Mouse (Mus musculus) hindbrain, embryonic 10.5 days (tissue): ENCODE data around the gene Acadl. TPM values are rescaled to one million over a fixed set of nuclear protein-coding genes. Genes with fewer than 3 reads are reported as not detected.

Experiments
- DNase-seq: peaks from one replicate; pipeline ENCODE4 v3.0.0-alpha.2; 2017; ENCODE audit warnings: low spot score
- H3K27ac ChIP-seq: fragments of 300-500 bp; sonication (generic); 2 replicates; pipeline ENCODE4 v1.5.1; 2016; ENCODE audit warnings: mild to moderate bottlenecking, moderate library complexity
- H3K27me3 ChIP-seq: fragments of 300-500 bp; sonication (generic); 2 replicates; pipeline ENCODE4 v1.6.1; 2016; ENCODE audit warnings: mild to moderate bottlenecking; ENCODE audit not compliant: poor library complexity, insufficient read depth, severe bottlenecking
- H3K36me3 ChIP-seq: fragments of 300-500 bp; sonication (generic); 2 replicates; pipeline ENCODE4 v1.6.1; 2016; ENCODE audit warnings: mild to moderate bottlenecking, moderate library complexity
- H3K4me1 ChIP-seq: fragments of 300-500 bp; sonication (generic); replicated peaks from 2 replicates; pipeline ENCODE4 v1.6.1; 2016; ENCODE audit warnings: mild to moderate bottlenecking
- H3K4me3 ChIP-seq: fragments of 300-500 bp; sonication (generic); 2 replicates; pipeline ENCODE4 v1.5.1; 2016; ENCODE audit warnings: mild to moderate bottlenecking, moderate library complexity
- H3K9me3 ChIP-seq: fragments of 300-500 bp; sonication (generic); 2 replicates; pipeline ENCODE4 v1.6.1; 2016; ENCODE audit warnings: mild to moderate bottlenecking, moderate library complexity
- WGBS: fragments of 180-500 bp; shearing (Covaris S2); methylation state at CpG from one replicate; pipeline ENCODE4 v1.1.7; 2016; 5-methylcytosine and 5-hydroxymethylcytosine counted together
- polyA plus RNA-seq: library from polyadenylated mRNA; unstranded; fragments of >200 nt; fragmentation: Nextera tagmentation; extraction: Ambion mirVana; gene quantifications from 2 replicates; pipeline ENCODE4 v1.2.1, GENCODE M21; 2016

Acadl gene
- polyA plus RNA-seq, 1 experiment from 2014 or later, result 43.7 TPM

- Histone ChIP-seq H3K4me1 (no peaks in the 10 kb centered on the region), H3K27me3 (no peaks in the 10 kb centered on the region), H3K27ac (no peak overlapping the region), H3K9me3 (no peaks in the 10 kb centered on the region), H3K4me3 (no peak overlapping the region), H3K36me3 (peaks cover 12% of the 10 kb centered on the region)
- 86% methylated on average over 1 of the region's 1 CpGs for WGBS
- no peak for DNase-seq
These were observed 57.7 kb downstream of the Acadl start for GRCm38 (mm10) chr1:66805408-66805807.

GRCm38 (mm10) chr1:66804710-66805109 is 58.4 kb downstream of the Acadl start:
- no peaks in the 10 kb centered on the region for H3K27me3 ChIP-seq
- H3K4me3 ChIP-seq, result no peak overlapping the region
- peaks cover 19% of the 10 kb centered on the region for H3K36me3 ChIP-seq
- WGBS, result 56% methylated on average over 5 of the region's 5 CpGs
- no peaks in the 10 kb centered on the region for H3K4me1 ChIP-seq
- H3K27ac ChIP-seq, result no peak overlapping the region
- DNase-seq, result no peak
- H3K9me3 ChIP-seq, result no peaks in the 10 kb centered on the region

GRCm38 (mm10) chr1:66797962-66798361 is 65.1 kb downstream of the Acadl start:
- peaks cover 22% of the 10 kb centered on the region for H3K36me3 ChIP-seq
- no peaks in the 10 kb centered on the region for H3K4me1 ChIP-seq
- WGBS, result 93% methylated on average over 2 of the region's 2 CpGs
- no peaks in the 10 kb centered on the region for H3K9me3 ChIP-seq
- DNase-seq, result no peak
- no peak overlapping the region for H3K4me3 ChIP-seq
- H3K27ac ChIP-seq, result no peak overlapping the region
- H3K27me3 ChIP-seq, result no peaks in the 10 kb centered on the region

GRCm38 (mm10) chr1:66792838-66793466 is 70.1 kb downstream of the Acadl start:
- Histone ChIP-seq H3K4me1 (no peaks in the 10 kb centered on the region), H3K9me3 (no peaks in the 10 kb centered on the region), H3K27ac (no peak overlapping the region), H3K4me3 (no peak overlapping the region), H3K27me3 (no peaks in the 10 kb centered on the region), H3K36me3 (no peaks in the 10 kb centered on the region)
- WGBS, result 95% methylated on average over 2 of the region's 2 CpGs
- DNase-seq, result no peak

GRCm38 (mm10) chr1:66782296-66782695 is 80.8 kb downstream of the Acadl start:
- Histone ChIP-seq H3K4me1 (no peaks in the 10 kb centered on the region), H3K4me3 (no peak overlapping the region), H3K27ac (no peak overlapping the region), H3K27me3 (no peaks in the 10 kb centered on the region), H3K9me3 (no peaks in the 10 kb centered on the region), H3K36me3 (no peaks in the 10 kb centered on the region)
- no peak for DNase-seq
- WGBS, result 80% methylated on average over 2 of the region's 2 CpGs

GRCm38 (mm10) chr1:66781027-66781426 is 82.0 kb downstream of the Acadl start:
- no peak overlapping the region for H3K27ac ChIP-seq
- H3K36me3 ChIP-seq, result no peaks in the 10 kb centered on the region
- WGBS, result 80% methylated on average over 4 of the region's 4 CpGs
- no peaks in the 10 kb centered on the region for H3K9me3 ChIP-seq
- H3K4me3 ChIP-seq, result no peak overlapping the region
- H3K4me1 ChIP-seq, result no peaks in the 10 kb centered on the region
- H3K27me3 ChIP-seq, result no peaks in the 10 kb centered on the region
- no peak for DNase-seq

Other genes starting within 250 kb of the Acadl start
- 41.6 and 49.6 TPM in 2 replicates for gene Rpe, start 162.4 kb downstream of the Acadl start, polyA plus RNA-seq
- 9.9 and 11.3 TPM in 2 replicates for gene Kansl1l, start 45.7 kb downstream of the Acadl start, polyA plus RNA-seq
- gene Myl1, start 82.1 kb upstream of the Acadl start, polyA plus RNA-seq, result 1.4 and 2.1 TPM in 2 replicates
- gene Lancl1, start 175.6 kb upstream of the Acadl start, polyA plus RNA-seq, result 84.5 and 96.8 TPM in 2 replicates